Mouse (Mus musculus): ENCODE measurements around the gene Lrba.

Lrba gene

GRCm38 (mm10) chr3:86500586-86500985, 276.1 kb downstream of the Lrba start:
- DNase-seq (ENCODE audit: low read depth, low spot score) = no peak

- no peak for DNase-seq (ENCODE audit: low read depth, low spot score)
Observed at GRCm38 (mm10) chr3:86518506-86519109, 294.1 kb downstream of the Lrba start.

- no peak for DNase-seq (ENCODE audit: low read depth, low spot score)
Observed at GRCm38 (mm10) chr3:86522880-86523505, 298.5 kb downstream of the Lrba start.

GRCm38 (mm10) chr3:86531531-86532269, 307.2 kb downstream of the Lrba start:
- DNase-seq (ENCODE audit: low read depth, low spot score) = no peak

- DNase-seq (ENCODE audit: low read depth, low spot score) = no peak
Observed at GRCm38 (mm10) chr3:86536751-86537150, 312.3 kb downstream of the Lrba start.

GRCm38 (mm10) chr3:86538645-86539554, 314.4 kb downstream of the Lrba start:
- peak; percentile 57 for DNase-seq (ENCODE audit: low read depth, low spot score)

- DNase-seq (ENCODE audit: low read depth, low spot score) = peak; percentile 15
Observed at GRCm38 (mm10) chr3:86539555-86540168, 315.2 kb downstream of the Lrba start.

GRCm38 (mm10) chr3:86541074-86541614, 316.7 kb downstream of the Lrba start:
- DNase-seq (ENCODE audit: low read depth, low spot score) = no peak

- DNase-seq (ENCODE audit: low read depth, low spot score) = no peak
Observed at GRCm38 (mm10) chr3:86541863-86542397, 317.4 kb downstream of the Lrba start.

GRCm38 (mm10) chr3:86544785-86545184, 320.3 kb downstream of the Lrba start:
- no peak for DNase-seq (ENCODE audit: low read depth, low spot score)

- no peak for DNase-seq (ENCODE audit: low read depth, low spot score)
Observed at GRCm38 (mm10) chr3:86545945-86546344, 321.5 kb downstream of the Lrba start.

GRCm38 (mm10) chr3:86546471-86547250, 322.2 kb downstream of the Lrba start:
- peak; percentile 61 for DNase-seq (ENCODE audit: low read depth, low spot score)

GRCm38 (mm10) chr3:86547251-86547791, 322.8 kb downstream of the Lrba start:
- DNase-seq (ENCODE audit: low read depth, low spot score) = peak; percentile 52

- peak; percentile 56 for DNase-seq (ENCODE audit: low read depth, low spot score)
Observed at GRCm38 (mm10) chr3:86548091-86549015, 323.9 kb downstream of the Lrba start, which contains the start of gene Mab21l2. TSS of gene Mab21l2 (minus strand) at chr3:86548629.

- peak; percentile 43 for DNase-seq (ENCODE audit: low read depth, low spot score)
Observed at GRCm38 (mm10) chr3:86550301-86551010, 326.0 kb downstream of the Lrba start.

GRCm38 (mm10) chr3:86551011-86551728, 326.7 kb downstream of the Lrba start:
- DNase-seq (ENCODE audit: low read depth, low spot score) = no peak

GRCm38 (mm10) chr3:86552170-86552569, 327.7 kb downstream of the Lrba start:
- DNase-seq (ENCODE audit: low read depth, low spot score) = no peak

Measured in R1 (cell line).